Mouse (Mus musculus): ENCODE results near the gene 1110017D15Rik. TPM values are rescaled to one million over a fixed set of nuclear protein-coding genes. Genes with fewer than 3 reads are reported as not detected.
A peak's percentile ranks its signal among the peaks of the same experiment; 100 is the strongest.

Gene 1110017D15Rik
- 0.55 TPM in 1 of 2 replicates, not detected in the other for polyA plus RNA-seq (2015; fragmentation: Nextera tagmentation; extraction: Ambion mirVana)

DNA sequence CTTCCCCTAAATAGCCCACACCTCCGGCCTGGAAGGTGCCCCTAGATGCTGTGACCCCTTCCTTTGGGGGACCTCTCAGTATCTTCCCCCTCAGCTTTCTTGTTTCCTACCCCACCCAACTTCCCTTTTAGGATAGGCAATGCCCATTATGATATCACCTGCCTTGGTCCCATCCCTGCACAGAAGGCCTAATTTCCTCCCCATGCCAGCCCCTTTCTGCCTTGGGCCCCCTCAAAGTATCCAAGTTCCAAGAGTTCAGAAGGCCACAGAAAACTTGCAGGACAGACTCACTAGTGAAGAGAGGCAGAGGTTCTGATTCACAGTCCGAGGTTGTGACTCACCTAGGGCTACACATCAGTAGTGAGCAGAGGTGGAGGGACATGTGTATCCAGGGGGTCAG lies at the start of gene 1110017D15Rik:
1110017D15Rik (minus strand) TSS at position 101 of the 400 bp plus-strand sequence.
- H3K27ac ChIP-seq = no peak within 1 kb of the TSS
- 89% methylated on average over 2 of the region's 2 CpGs for WGBS
- H3K9ac ChIP-seq = no peak within 1 kb of the TSS
- H3K4me2 ChIP-seq = no peak within 1 kb of the TSS
- H3K4me3 ChIP-seq (replicated peaks) = no peak within 1 kb of the TSS
- no peaks in the 10 kb centered on the region for H3K36me3 ChIP-seq
- H3K4me1 ChIP-seq = 0 out of 2 replicates have a peak, but pooled peaks cover 6% of the 10 kb centered on the region
- no peak for ATAC-seq (replicated peaks; ENCODE audit: low FRiP score)
- H3K27me3 ChIP-seq = peaks cover 27% of the 10 kb centered on the region
- no peaks in the 10 kb centered on the region for H3K9me3 ChIP-seq (replicated peaks)

DNA sequence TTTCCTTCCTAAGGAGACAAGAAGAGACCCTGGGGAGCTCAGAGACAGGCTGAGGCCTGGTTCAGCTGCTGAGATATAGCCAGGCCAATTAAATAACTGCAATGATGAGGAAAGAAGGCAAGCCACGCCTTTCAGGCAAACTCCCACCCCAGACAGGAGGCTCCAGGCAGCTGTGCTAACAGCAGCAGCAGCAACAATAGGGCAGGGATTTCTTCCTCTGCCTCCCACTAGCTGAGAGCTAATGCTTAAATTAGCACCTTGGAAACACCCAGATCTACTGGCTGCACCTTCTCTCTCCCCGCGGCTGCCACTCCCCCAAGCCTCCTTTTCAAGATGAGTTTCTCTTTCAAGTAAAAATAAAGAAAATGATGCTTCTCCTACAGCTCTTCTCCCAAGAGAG lies 49.0 kb upstream of the 1110017D15Rik start:
- H3K4me1 ChIP-seq = peaks cover 25% of the 10 kb centered on the region
- H3K27me3 ChIP-seq = peaks cover 11% of the 10 kb centered on the region
- no peaks in the 10 kb centered on the region for H3K9me3 ChIP-seq (replicated peaks)
- WGBS = 5% methylated on average over 3 of the region's 3 CpGs
- ATAC-seq (replicated peaks; ENCODE audit: low FRiP score) = no peak
- H3K27ac ChIP-seq = no peak overlapping the region
- H3K36me3 ChIP-seq = no peaks in the 10 kb centered on the region
- no peak overlapping the region for H3K4me3 ChIP-seq (replicated peaks)
- no peak overlapping the region for H3K9ac ChIP-seq
- no peak overlapping the region for H3K4me2 ChIP-seq

DNA sequence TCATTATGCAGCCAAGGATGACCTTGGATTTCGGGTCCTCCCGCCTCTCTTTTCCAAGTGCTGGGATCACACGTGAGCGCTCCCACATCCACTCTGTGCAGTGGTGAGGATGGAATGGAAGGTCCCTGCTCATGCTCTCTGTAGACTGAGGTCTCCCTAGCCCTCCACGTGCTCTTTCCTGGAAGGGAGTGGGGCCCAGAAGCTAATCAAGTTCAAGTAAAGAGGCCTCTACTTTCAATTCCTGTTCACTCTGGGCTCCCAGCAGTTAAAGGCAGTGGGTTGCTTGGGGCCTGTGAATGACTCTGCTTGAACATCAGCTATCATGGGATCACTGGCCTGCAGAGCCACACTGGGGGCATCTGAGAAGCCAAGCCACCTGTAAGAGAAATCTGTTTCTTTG lies 46.2 kb upstream of the 1110017D15Rik start:
- Histone ChIP-seq H3K4me1 (peaks cover 13% of the 10 kb centered on the region), H3K27ac (no peak overlapping the region), H3K4me3 (replicated peaks) (no peak overlapping the region), H3K4me2 (no peak overlapping the region), H3K27me3 (peaks cover 8% of the 10 kb centered on the region), H3K9me3 (replicated peaks) (no peaks in the 10 kb centered on the region), H3K36me3 (no peaks in the 10 kb centered on the region), H3K9ac (no peak overlapping the region)
- 82% methylated on average over 5 of the region's 5 CpGs for WGBS
- ATAC-seq (replicated peaks; ENCODE audit: low FRiP score) = no peak

DNA sequence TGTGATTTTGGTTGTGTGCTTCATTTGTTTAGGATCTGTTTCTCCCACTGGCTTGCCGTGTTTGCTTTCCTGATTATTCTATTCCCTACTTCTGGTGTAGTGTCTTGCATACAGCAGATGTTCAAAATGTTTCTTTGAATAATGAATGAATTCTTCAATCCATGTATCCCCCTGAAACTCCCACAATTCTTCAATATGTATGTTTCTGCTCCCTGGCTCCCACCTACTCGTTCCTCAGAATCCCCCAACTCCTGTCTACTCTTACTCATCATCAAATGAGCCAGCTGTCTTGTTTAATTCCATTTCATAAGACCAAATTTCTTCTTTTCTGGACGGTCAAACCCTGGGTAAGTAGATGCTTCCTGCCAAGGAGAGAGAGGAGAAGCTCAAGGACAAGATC lies 40.0 kb upstream of the 1110017D15Rik start:
- no peak for ATAC-seq (replicated peaks; ENCODE audit: low FRiP score)
- no peaks in the 10 kb centered on the region for H3K27me3 ChIP-seq
- WGBS = 81% methylated on average over 3 of the region's 3 CpGs

DNA sequence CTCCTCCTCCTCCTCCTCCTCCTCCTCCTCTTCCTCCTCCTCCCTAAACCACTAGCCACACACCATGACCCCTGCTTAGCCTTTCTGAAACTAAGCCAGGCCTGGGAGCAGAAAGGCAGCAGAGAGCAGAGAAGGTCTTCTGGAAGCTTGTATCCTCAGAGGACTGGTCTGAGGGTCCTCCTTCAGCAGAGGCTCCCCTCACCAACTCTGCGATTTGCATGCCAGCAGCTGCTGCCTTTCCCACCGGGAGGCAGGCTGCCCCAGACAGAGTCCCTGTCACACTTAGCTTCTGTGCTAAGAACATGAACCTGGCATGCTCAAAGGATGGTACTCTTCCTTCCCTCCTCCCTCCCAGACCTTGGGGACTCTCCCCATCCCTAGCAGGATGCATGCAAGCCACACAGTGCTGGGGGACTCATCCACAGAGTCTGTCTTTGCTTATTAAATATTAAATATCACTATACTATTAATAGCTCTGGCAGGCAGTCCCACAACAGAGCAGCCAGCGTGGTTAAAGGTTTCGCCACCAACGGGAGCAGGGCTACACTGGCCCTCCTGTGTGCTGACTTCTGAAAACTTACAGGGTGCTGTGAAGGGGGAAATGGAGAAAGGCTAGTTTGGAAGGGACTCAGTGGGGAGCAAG lies 39.3 kb upstream of the 1110017D15Rik start:
- Histone ChIP-seq H3K27me3 (no peaks in the 10 kb centered on the region), H3K4me1 (peaks cover 9% of the 10 kb centered on the region), H3K4me3 (replicated peaks) (no peak overlapping the region), H3K9ac (no peak overlapping the region), H3K9me3 (replicated peaks) (no peaks in the 10 kb centered on the region), H3K36me3 (no peaks in the 10 kb centered on the region), H3K27ac (no peak overlapping the region), H3K4me2 (no peak overlapping the region)
- ATAC-seq (replicated peaks; ENCODE audit: low FRiP score) = no peak
- 61% methylated on average over 5 of the region's 5 CpGs for WGBS

More for the DNA sequence above, 40.0 kb upstream of the 1110017D15Rik start:
- H3K36me3 ChIP-seq = no peaks in the 10 kb centered on the region
- peaks cover 9% of the 10 kb centered on the region for H3K4me1 ChIP-seq
- no peak overlapping the region for H3K4me3 ChIP-seq (replicated peaks)
- no peak overlapping the region for H3K9ac ChIP-seq
- no peaks in the 10 kb centered on the region for H3K9me3 ChIP-seq (replicated peaks)
- no peak overlapping the region for H3K27ac ChIP-seq
- H3K4me2 ChIP-seq = no peak overlapping the region

DNA sequence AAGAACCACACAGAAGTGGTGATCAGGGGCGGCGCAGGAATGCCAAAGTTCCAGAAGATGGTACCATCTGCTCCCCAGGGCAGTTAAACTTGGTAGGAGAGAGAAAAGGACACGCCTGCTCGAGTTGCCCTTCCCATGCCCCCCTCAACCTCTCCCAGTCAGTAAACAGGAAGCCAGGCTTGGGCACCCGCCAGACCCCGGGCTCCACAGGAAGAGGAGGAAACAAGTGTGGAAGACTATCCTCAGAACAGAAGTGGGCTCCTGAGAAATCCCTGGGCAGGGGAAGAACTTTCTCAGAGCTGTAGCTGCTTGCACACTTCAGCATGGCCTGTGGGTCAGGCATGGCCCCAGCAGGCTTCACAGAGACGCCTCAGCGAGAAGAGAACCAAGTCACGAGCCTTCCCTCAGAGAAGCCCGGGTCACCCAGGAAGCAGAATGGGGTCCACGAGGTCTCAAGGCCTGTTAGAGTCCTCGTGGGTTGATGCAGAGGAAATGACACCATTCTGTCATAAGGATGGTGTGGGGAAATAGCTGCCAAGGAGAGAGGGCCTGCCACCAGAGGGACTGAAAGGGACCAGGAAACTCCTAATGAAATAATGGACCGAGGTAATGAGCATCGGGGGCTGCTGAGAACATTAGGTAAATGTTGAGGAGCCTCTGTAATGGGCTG lies 38.0 kb upstream of the 1110017D15Rik start:
- peaks cover under 1% of the 10 kb centered on the region; the same call in 1 of the 2 replicates for H3K27me3 ChIP-seq
- 55% methylated on average over 14 of the region's 14 CpGs for WGBS
- no peak overlapping the region for H3K4me2 ChIP-seq
- peaks cover 9% of the 10 kb centered on the region for H3K4me1 ChIP-seq
- ATAC-seq (replicated peaks; ENCODE audit: low FRiP score) = 0 out of 2 replicates have a peak, but pooled peaks have one; percentile 6
- H3K9ac ChIP-seq = no peak overlapping the region
- H3K27ac ChIP-seq = peak overlapping the region; percentile 70
- no peak overlapping the region for H3K4me3 ChIP-seq (replicated peaks)
- no peaks in the 10 kb centered on the region for H3K36me3 ChIP-seq
- H3K9me3 ChIP-seq (replicated peaks) = no peaks in the 10 kb centered on the region

DNA sequence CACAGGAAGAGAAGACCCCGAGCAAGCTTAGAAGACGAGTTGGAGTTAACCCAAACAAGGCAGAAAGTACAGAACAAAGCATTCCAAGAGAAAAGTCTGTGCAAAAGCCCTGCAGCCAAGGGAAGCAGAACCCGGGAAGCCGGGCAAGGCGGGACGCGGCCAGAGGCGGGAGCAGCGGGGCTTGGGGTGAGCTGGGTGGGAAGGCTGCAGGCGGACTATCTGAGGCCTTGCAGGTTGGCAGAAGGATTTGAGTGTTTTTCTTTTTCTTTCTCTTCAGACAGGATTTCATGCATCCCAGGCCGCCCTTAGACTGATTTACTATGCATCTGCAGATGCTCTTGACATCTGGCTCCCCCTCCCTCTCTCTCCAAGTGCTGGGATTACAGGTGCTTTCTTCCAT lies 36.0 kb upstream of the 1110017D15Rik start:
- H3K9me3 ChIP-seq (replicated peaks) = no peaks in the 10 kb centered on the region
- 77% methylated on average over 11 of the region's 11 CpGs for WGBS
- H3K27ac ChIP-seq = no peak overlapping the region
- H3K4me3 ChIP-seq (replicated peaks) = no peak overlapping the region
- H3K4me2 ChIP-seq = no peak overlapping the region
- H3K36me3 ChIP-seq = no peaks in the 10 kb centered on the region
- H3K4me1 ChIP-seq = peaks cover 9% of the 10 kb centered on the region
- peaks cover 3% of the 10 kb centered on the region; the same call in 1 of the 2 replicates for H3K27me3 ChIP-seq
- no peak for ATAC-seq (replicated peaks; ENCODE audit: low FRiP score)
- H3K9ac ChIP-seq = no peak overlapping the region

DNA sequence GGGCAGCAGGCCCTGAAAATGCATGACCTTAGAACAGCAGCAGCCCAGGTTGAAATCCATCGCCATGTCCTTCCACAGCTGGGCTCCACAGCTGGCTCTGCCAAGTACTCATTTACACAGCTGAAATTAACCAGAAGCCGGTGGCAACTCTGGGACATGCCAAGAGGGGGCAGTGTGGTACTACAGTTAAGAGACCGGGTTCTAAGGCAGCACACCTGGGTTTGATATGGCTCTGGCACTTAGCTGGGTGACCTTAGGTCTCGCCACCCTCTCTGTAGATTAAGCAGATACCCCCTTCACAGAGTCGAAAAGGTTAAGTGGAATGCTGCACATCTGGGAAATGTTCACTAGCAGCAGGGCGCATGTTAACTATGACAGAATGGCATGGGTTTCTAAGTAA lies 35.4 kb upstream of the 1110017D15Rik start:
- H3K9ac ChIP-seq = no peak overlapping the region
- H3K4me1 ChIP-seq = peaks cover 9% of the 10 kb centered on the region
- no peaks in the 10 kb centered on the region for H3K9me3 ChIP-seq (replicated peaks)
- H3K36me3 ChIP-seq = no peaks in the 10 kb centered on the region
- H3K27ac ChIP-seq = no peak overlapping the region
- H3K4me2 ChIP-seq = no peak overlapping the region
- H3K27me3 ChIP-seq = peaks cover 3% of the 10 kb centered on the region; the same call in 1 of the 2 replicates
- ATAC-seq (replicated peaks; ENCODE audit: low FRiP score) = no peak
- no peak overlapping the region for H3K4me3 ChIP-seq (replicated peaks)
- WGBS = 36% methylated on average over 6 of the region's 6 CpGs

DNA sequence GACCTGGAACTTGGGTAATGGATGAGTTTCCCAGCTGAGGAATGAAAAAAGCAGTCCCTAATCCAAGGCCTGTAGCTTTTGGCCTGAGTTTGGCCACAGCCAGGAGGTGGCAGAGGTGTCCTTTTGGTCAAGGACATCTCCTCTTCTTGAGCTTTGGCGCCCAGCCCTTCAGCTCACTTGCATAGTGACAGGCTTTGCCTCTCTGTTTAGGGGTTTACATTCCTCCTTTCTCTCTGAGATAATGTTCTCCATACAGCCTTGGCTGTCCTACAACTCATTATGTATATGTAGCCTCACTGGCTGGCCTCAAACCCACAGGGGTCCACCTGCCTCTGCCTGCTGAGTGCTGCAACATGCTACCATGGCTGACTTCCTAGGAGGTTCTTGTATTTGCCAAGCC lies 30.0 kb upstream of the 1110017D15Rik start:
- Histone ChIP-seq H3K9ac (no peak overlapping the region), H3K36me3 (no peaks in the 10 kb centered on the region), H3K27ac (no peak overlapping the region), H3K27me3 (peaks cover 3% of the 10 kb centered on the region; the same call in 1 of the 2 replicates), H3K4me3 (replicated peaks) (no peak overlapping the region), H3K4me2 (no peak overlapping the region), H3K4me1 (no peaks in the 10 kb centered on the region), H3K9me3 (replicated peaks) (no peaks in the 10 kb centered on the region)
- WGBS = 86% methylated on average over 1 of the region's 1 CpGs
- no peak for ATAC-seq (replicated peaks; ENCODE audit: low FRiP score)

DNA sequence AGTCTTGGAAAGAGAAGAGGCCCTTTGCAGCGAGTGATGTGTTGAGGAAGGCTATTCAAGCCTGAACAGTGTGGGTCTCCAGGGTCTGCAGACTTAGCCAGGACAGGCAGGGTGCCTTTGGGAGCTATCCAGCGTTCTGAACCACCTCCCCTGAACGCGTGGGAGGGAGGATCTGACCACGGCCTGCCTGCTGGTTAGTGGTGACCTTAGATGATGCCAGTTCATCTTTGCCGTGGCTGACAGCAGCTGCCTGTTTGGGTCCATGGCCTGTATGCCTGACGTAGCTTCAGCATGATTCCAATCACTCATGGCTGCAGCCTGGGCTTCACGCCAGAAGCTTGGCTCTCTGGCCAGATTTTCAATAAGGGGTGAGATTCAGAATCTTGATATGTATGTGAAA lies 28.9 kb upstream of the 1110017D15Rik start:
- no peak overlapping the region for H3K4me3 ChIP-seq (replicated peaks)
- 13% methylated on average over 8 of the region's 8 CpGs for WGBS

DNA sequence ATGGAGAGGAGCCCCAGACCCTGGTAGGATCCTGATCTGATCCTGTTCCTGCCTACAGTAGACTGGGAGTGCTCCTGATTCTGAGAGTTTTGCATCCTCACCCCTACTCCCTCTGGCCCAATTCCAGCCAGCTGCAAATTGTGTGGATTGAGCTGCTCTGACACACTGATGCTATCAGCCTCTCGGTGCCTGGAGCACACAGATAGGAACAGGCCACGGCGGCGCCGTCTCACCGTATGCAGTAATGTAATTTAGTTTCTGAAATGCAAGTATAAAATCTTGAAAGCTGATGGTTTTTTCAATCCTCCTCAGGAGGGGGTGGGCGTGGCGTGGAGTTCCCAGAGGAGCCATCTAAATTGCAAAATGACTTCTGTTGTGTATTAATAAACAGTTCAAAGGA lies 25.0 kb upstream of the 1110017D15Rik start:
- whole genome bisulfite sequencing = 62% methylated on average over 8 of the region's 8 CpGs
- H3K4me1 ChIP-seq = no peaks in the 10 kb centered on the region
- no peak overlapping the region for H3K4me3 ChIP-seq (replicated peaks)
- H3K9me3 ChIP-seq (replicated peaks) = no peaks in the 10 kb centered on the region
- no peaks in the 10 kb centered on the region for H3K36me3 ChIP-seq
- no peak for ATAC-seq (replicated peaks; ENCODE audit: low FRiP score)
- H3K9ac ChIP-seq = no peak overlapping the region
- H3K27ac ChIP-seq = no peak overlapping the region
- H3K4me2 ChIP-seq = no peak overlapping the region
- H3K27me3 ChIP-seq = no peaks in the 10 kb centered on the region

More for the DNA sequence above, 28.9 kb upstream of the 1110017D15Rik start:
- no peak for ATAC-seq (replicated peaks; ENCODE audit: low FRiP score)
- H3K9me3 ChIP-seq (replicated peaks) = no peaks in the 10 kb centered on the region
- peaks cover 3% of the 10 kb centered on the region; the same call in 1 of the 2 replicates for H3K27me3 ChIP-seq
- H3K36me3 ChIP-seq = no peaks in the 10 kb centered on the region
- H3K9ac ChIP-seq = no peak overlapping the region
- H3K4me1 ChIP-seq = no peaks in the 10 kb centered on the region
- H3K27ac ChIP-seq = no peak overlapping the region
- H3K4me2 ChIP-seq = no peak overlapping the region

DNA sequence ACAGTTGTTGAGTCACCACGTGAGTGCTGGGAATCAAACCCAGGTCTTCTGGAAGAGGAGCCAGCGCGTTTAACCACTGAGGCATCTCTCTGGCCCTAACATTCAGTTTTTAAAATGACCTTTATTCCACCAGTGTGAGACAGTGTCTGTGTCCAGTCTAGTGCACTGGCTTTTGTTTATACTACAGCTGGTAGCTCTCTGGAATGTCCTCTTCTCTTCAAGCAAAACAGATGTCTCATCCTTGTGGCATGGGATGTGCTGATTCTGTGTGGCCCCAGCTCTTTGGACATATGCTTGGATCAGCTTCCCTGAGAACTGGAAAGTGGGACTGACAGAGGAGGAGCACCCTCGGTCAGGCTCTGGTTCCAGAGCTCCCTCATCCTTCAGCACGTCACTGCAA lies 17.7 kb upstream of the 1110017D15Rik start:
- H3K4me3 ChIP-seq (replicated peaks) = no peak overlapping the region
- WGBS = 68% methylated on average over 5 of the region's 5 CpGs
- no peak overlapping the region for H3K4me2 ChIP-seq
- no peaks in the 10 kb centered on the region for H3K4me1 ChIP-seq
- no peak overlapping the region for H3K27ac ChIP-seq
- ATAC-seq (replicated peaks; ENCODE audit: low FRiP score) = no peak
- H3K9me3 ChIP-seq (replicated peaks) = no peaks in the 10 kb centered on the region
- H3K9ac ChIP-seq = no peak overlapping the region
- H3K27me3 ChIP-seq = no peaks in the 10 kb centered on the region
- no peaks in the 10 kb centered on the region for H3K36me3 ChIP-seq

All from kidney, embryonic 15.5 days (tissue).